Mouse (Mus musculus) thymus, postnatal 36 days (tissue): ENCODE results near the gene Fzd7.
"Not testable (repeated sequence)": the region's sequence is repeated elsewhere in the genome, so short reads cannot be mapped to it uniquely, and the experiment has no call there.

Experiments
- DNase-seq, 2 experiments: peaks; one replicate each; pipeline ENCODE4 v3.0.0; 2022; ENCODE audit warnings: mixed read lengths in 2 of 2

Gene Fzd7

DNA sequence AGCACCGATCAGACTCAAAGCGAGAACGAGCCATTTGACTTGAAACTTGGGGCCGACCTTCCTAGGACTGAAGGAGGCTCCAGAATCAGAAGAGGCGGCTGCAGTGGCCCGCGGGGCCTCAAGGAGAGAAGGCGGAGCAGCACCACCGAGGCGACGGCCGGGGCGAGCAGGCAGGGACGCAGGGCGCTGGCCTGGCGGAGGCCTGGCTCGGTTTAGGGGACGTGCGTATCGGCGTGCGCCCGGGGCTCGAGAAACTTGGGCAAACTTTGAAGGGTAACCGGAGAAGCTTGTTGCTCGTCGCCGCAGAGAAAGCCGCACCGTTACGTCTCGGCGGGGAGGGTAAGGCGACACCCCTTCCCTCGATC is at the start of gene Fzd7:
Gene Fzd7 (plus strand): TSS at position 94 of the 365 bp plus-strand sequence.
- peak in 1 of 2 experiments; percentile 54 for DNase-seq

DNA sequence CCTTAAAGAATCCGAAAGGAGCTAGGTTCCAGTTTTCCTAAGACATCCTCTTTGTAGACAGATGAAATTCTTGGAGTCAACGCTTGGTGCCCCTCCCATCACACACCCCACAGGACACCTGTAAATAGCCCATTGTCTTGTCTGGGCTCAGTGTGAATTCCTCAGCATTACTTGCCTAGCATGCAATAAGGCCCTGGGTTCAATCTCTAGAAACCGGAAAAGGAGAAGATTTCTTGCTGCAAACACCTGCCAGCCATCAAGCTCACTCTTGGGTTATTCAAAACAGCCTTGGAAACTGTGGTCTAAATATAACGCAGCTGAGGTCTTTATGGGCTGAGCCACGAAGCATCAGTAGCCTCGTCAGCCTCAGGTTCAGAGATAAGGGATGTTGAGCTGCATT is 48.9 kb upstream of the Fzd7 start:
- DNase-seq: no peak

DNA sequence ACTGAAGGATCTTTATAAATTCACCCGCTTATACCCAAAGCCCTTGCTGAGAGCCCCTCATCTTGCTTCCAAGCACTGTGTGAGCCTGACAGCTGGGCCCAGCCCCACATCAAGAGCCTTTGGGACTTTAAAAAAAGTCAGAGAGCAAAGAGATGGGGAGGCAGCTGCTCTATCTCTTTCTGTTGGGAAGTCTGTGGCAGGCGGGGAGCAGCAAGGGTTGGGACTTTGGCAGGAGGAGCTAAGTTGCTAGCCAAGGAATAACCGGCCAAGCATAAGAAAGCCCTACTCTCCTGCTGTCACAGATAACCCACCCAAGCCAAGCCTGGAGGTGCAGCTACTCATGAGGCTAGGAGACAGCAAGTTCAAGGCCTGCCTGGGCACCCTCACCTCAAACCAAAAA is 48.2 kb upstream of the Fzd7 start:
- DNase-seq: no peak

DNA sequence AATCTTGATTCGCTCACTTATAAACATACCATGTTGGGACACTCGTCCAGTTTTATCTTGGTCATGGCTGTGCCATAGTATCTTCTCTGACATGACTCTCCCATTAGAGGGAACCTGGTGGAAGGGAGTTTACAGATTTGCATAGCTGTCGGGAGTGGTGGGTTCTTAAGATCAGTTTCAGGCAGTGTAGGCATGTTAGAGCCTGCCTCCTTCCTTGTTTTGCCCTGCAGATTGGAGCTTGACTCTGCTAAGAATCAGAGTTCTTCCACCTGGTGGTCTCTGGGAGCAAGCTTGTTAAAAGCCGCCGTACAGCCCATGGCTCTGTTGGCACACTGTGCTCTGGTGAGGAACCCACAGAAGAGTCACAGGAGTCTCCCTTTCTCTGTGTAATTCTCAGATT is 47.0 kb upstream of the Fzd7 start:
- DNase-seq: no peak

DNA sequence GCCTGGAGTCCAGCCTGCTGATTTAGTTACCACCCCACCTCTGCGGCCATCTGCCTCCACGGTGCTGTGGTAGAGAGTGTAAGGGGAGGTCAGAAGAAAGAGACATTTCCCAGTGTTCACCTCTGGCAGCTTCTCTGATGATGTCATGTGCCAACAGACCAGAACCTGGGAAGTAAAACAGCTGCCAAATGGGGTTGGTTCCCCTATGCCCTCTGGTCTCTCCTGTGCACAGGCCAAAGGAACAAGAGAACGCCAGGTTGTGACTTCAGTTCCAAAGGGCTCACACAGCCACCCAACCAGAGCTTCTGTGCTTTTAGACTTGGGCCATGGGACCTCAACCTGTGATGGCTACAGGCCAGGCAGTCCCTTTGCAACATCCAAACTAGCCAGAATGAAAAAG is 45.9 kb upstream of the Fzd7 start:
- DNase-seq: no peak

DNA sequence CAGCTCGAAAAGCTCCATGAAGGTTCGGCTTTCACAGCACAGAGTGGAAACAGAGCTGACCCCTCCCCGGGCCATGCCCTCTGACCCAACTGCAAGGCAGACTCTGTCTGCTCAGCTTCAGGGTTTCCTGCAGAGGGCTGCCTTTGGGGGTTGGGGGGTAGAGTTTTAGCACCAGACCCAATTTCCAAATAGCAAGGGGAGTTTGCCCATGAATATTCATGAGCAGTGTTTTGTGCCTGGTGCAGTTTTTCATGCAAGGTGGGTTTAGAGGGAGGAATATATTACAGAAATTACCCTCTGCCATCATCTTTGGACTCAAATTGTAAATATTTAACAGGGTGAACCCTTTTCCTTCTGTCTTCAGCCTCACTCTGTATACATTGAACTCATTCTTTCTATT is 44.3 kb upstream of the Fzd7 start:
- DNase-seq: no peak

DNA sequence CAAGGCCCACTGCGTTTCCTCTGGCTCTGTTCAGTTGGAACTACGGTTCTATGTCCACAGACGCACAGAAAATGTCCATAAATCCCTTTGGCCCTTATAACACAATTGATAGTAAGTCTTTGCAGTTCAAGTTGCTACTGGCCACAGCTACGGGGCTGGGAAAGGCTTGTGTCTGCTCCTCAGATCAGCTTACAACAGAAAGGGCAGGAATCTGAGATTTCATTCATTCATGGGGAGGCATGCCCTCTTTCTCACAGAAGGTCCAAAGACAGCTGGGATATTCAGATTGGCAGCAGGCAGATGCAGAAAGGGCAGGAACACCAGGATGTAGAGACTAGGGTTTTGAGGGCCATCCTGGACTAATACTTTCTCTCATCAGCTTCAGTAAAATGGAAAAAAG is 43.9 kb upstream of the Fzd7 start:
- DNase-seq: no peak

DNA sequence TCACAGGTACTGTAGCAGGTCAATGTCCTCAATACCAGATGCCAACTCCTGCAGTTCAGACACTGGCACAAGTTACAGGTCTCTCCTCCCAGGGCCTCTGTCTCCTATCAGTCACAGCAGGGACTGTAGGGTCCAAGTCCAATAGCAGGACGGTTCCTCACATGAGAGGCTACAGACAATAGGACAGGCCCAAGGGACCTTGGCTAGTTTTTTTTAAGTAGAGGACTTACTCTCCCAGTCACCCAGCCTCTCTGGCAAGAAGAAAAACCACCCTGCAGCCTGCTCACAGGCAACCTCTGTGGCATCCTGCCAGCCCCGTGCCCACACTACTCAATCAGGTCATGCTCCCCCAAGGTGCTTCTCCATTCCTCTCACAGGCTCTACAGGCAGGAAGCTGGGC is 43.0 kb upstream of the Fzd7 start:
- no peak for DNase-seq

DNA sequence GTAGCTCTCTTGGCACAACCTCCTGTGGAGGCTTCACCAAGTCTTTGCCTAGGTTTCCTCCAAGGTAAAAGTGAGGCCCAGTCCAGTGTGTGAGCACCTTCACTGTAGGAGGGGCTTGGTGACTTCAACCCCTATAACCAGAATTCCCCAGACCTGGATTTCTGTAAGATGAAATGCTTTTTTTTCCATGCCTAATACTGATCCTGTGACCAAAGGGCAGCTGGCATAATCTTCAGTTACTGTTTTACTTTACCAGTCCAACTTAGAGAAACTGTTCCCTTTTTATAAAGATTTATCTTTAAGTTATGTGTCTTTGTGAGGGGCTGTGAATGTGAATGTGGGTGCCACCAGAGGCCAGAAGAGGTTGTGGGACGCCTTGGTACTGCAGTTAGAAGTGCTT is 42.3 kb upstream of the Fzd7 start:
- DNase-seq: no peak

DNA sequence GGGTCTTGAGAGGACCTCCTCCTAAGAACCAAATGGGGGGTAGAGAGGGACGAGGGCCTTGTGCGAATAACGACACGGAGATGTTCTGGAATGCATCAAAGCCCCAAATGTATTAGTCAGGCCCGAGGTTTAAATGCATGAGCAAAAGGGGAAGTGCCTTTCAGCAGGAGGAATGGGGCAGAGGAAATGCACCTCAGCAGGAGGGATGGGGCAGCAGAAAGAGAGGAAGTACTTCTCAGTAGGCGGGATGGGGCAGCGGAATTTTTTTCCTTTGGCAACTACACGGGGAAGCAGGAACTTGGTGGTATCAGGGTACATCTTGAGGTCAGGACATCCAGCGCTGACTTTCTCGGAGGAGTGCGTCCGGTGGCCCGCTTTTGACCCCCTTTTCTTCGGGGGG is 39.5 kb upstream of the Fzd7 start:
- not testable (repeated sequence) for DNase-seq

DNA sequence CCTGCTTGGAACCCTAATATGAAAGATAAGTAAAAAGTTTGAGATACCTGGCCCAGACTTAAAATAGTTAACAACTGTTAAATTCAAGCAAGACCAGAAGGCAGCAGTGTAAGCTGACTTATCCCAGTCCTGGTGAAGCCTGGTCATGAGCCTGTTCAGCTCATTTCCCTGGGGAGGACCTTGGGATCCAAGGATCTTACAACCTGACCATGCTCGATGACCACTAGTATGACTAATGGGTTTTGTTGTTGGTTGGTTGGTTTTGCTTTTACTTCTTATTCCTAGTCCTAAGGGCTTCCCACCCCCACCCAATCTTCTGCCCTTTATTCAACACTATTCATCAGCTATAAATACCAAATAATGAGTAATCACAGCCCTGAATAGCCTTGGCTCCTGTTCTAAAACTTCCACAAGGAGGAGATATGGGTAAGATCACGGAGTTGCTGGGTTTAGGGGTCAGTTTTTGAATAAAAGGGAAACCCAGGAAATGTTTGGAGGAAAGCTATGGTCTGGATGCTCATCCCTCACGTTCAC is 38.0 kb upstream of the Fzd7 start:
- no peak for DNase-seq

DNA sequence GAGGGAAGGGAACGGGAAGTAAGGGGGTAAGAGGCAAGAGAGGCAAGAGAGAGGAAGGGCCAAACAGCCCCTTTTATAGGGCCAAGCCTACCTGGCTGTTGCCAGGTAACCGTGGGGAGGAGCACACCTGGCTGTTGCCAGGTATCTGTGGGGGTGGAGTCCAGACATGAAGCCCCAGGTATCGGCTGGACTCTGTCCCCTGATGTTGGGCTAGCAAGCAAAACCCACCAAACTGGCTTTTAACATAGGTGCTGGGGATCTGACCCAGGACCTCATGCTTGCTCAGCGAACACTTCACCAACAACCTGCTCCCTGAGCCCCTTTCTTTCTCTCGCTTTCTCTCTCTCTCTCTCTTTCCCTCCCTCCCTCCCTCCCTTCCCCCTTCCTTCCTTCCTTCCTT is 37.0 kb upstream of the Fzd7 start:
- DNase-seq: no peak

DNA sequence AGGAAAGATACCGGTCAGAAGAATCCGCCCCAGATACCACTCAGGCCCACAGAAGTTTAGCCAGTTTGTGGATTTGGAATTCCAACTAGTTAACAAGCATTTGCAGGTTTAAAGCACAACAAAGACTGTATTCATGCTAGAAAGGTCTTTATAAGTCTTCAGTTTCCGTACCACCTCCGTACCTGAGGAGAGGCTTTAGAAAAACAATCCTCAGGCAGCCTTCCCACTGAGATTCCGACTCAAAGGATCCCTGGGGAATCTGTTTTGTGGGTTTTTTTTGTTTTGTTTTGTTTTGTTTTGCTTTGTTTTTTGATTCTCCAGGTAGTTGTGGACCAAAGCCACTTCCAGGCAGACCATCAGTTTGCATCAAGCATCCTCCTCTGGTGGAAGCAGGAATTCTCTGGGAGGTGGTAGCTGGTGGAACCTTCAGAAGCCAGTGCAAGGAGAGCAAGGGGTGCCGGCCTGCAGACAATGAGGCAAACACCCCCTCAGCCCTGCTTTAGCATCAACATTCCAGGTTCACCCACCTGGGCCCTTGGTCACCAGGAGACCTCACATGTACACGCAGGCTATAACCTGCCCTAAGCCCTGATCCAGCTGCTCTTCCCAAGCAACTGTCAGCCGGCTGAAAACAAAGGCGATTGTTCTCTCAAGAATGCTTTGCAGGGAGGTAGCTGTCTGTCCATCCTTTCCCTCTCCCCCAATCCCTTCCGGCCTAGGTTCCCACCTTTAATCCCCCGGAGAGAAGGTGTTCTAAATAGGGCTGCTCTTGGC is 33.5 kb upstream of the Fzd7 start:
- DNase-seq: no peak

DNA sequence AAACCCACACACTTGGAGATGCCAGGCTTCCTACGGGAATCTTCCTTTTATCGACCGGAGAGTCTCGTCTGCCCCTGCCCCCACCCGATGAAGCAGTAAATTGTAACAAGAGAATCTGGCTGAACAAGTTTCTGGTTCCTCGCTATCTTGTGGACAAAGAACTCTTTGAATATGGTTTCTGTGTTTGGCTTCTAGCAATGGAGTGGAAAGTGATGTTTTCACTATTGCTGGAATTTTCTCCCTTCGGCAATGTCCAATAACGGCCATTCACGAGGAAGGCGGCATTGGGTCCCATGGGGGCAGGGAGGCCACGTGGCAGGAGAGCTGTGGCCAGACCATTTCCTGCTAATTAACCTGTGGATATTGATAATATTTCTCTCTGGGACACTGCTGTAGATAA is 32.8 kb upstream of the Fzd7 start:
- no peak for DNase-seq

DNA sequence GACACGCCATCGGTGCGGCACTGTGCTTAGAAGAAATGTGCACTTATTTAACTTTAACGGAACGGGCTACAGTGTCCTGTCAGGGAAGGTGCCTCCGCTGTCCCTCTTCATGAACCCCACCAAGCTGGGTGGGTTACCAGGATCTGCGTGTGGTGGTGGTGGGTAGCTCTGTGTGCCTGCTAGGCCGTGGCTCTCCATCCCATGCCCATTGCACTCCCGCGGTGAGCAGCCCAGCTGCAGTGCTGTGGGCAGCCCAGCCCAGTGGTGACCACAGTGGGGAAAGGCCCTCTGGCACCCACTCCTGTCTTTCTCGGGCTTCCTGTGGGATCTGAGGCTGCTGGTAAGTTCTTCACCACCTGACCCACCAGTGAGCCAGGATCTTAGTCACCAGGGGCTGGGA is 31.3 kb upstream of the Fzd7 start:
- no peak for DNase-seq

DNA sequence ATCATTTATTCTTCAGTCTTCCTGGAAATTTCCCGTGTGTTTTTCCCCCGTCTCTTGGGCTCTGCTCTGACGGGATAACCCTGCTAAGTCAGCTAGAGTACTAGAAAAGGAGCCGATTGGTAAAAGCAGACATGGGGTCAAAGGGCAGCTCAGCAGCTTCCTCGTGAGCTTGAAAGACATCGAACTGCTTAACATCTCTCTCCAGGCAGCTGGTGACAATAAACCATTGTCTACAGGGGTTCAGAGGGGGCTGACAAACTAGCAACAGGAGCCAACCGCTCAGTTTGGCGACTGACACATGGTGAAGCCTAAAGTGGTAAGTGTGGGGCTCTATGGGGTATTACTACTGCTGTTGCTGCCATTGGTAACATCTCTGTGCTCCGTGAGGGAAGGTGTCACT is 30.6 kb upstream of the Fzd7 start:
- no peak for DNase-seq

DNA sequence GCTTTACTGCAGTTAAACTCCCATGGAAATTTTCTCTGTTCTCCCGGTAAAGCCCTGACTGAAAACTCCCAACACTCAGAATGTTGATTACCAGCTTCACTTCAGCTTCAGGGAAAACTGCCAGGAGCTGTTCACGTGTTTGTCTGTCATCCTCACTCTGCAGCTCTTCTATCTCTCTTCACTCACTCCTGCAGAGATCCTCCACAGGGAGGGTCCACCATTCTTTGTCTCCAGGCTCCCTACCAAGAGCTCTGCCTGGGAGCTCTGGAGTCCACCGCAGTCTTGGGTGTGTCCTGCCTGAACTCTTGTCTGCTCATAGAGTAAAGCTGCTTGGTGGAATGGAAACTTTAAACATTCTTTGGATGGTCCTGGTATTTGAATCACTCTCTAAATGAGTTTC is 25.4 kb upstream of the Fzd7 start:
- no peak for DNase-seq

DNA sequence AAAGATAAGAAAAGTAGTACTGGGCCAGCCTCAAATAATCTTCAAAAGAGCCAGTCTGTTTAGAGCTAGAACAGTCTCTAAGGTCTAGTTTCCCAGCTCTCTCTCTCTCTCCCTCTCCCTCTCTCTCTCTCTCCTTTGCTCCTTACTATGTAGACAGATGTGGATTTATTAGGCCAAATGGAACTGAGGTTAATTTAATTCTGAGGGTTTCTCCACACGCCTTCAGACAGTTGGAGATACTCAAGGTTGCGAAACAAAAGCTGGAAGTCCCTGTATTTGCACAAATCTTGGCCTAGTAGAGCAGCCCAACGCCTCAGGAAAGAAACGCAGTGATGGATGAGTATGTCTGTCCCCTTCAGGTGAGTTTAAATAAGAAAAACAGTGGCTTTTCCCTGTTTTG is 24.4 kb upstream of the Fzd7 start:
- no peak for DNase-seq

DNA sequence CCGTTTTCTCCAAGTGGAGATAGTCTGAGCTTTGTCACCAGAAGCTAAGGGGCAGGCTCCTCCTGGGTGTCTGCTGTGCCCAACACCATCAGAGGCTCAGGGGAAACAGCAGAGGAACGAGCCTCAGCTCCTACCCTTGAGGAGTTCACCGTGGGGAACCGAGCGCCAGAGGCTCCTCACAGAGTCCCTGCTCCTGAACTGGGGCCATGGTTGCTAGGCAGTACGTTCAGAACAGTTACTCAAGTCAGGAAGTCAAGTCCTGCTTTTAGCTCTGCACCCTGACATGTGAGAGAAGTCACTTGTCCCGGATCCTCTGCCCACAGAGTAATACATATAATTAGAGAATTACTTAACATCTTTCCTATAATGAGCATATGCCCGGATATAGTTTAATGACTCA is 23.3 kb upstream of the Fzd7 start:
- DNase-seq: no peak

DNA sequence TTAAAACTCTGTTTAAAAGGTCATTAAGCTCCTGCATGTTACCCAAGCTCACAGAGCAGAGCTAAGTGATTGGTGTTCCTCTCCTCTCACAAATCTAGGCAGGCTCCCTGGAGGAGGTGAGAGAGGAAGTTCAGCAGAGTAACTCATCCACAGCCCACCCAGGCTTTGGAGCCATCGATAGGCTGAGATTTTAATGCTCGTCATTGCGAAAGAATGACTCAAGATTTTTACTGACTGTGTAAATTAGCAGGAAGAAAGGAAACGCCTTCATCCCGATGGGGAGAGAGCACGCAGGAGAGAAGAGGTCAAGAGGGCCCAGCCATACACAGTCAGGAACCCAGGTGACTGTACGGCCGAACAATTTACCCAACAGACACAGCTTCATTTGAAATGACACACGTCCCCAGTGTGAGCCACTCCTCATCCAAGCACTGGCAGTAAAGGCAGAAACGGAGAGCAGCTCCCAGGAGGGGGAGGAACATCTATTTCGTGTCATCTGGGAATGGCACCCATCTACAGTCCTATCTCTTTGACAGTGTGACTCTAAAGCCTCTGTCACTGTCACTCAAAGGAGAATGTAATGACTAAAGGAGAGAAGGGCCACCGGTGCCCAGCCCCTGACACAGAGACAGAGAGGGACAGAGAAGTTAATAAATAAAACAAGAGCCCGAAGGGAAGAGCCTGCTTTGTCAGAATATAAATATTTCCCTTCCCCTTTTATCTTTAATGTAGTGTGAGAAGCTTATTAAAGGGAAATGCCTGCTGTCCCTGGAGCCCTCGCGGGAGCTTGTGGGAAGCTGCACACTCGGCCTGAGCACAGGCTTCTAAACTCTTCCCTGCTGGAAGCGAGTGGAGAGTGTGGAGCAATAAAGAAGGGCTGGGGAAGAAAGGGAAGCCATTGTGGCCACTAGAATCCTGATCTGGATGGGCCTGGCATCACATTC is 17.3 kb upstream of the Fzd7 start:
- DNase-seq: no peak

DNA sequence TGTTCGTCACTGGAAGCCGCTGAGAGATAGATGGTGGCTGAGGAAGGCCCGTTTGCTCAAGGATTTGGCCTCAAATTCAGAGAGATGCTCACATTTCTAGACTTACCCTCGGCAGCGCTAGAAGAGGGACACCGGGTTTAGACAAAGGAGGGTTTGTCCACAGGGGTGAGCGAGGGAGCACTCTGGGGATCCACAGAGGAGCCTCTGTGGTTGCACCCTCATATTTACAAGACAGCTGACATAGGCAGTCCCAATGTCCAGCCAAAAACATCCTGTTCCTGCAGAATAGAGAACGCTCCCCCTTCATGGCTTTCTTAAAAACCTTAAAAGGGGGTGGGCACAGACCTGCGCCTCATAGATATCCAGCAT is 16.6 kb upstream of the Fzd7 start:
- DNase-seq: no peak

DNA sequence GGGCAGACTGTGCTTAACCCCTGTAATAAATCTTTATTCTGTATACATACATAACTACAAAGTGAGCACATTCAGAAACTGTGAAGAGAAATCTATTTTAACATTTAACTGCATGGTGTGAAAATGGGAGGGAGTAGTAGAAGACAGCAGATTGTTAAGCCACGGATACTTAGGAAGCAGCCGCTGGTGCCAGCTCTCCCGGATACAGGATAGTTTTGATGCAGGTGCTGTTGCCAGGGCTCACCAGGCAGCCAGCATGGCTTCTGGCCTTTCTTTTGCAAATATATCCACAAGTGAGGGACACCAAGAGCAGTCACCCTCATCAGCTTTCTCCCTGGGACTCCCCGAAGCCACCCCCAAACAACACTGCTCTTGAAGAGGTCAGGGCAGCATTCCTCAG is 13.1 kb upstream of the Fzd7 start:
- DNase-seq: no peak

DNA sequence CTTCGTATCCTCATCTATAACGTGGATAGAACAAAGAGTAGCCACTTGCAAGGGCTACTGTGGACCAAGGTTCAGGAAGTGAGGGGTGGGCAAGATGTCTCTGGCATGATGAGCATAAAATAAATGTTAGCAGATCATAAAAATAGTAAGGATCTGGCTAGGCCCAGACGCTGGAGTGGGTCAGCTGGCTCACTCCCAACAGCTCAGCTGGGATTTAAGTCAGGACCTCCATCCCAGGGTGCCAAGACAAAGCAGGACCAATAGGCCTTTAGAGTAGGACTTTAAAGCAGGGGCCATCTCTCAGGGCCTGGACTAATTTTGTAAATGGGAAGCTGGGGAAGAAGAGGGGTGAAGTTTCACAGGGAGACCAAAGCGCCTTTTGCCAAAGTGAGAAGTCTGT is 11.5 kb upstream of the Fzd7 start:
- no peak for DNase-seq
